Mouse (Mus musculus) MEL (cell line): Measurements from ENCODE around the gene Irgm1. TPM values are rescaled to one million over a fixed set of nuclear protein-coding genes. Genes with fewer than 3 reads are reported as not detected.
A peak's percentile ranks its signal among the peaks of the same experiment; 100 is the strongest.

Source experiments
- DNase-seq: peaks from one replicate; pipeline ENCODE4 v3.0.0; 2011; ENCODE audit warnings: low read depth, low spot score
- H3K27ac ChIP-seq: 2 replicates; pipeline ENCODE4 v1.5.1; 2012; ENCODE audit warnings: low read depth, mild to moderate bottlenecking, control low read depth, low read length, moderate library complexity; ENCODE audit not compliant: control insufficient read depth
- H3K27me3 ChIP-seq, 2 experiments: fragments of 150-350 bp in 1 of 2; sonication (generic) in 1 of 2; 2 replicates each; pipeline ENCODE4 v1.6.1; 2012; ENCODE audit warnings: low read length in 2 of 2, mild to moderate bottlenecking in 2 of 2, improper control_type of control experiment in 1 of 2, moderate library complexity in 1 of 2; ENCODE audit not compliant: insufficient read depth in 2 of 2, control insufficient read depth in 1 of 2
- H3K36me3 ChIP-seq, 2 experiments: 2 replicates each; pipeline ENCODE4 v1.6.1; 2012 to 2014; ENCODE audit warnings: low read length in 2 of 2, improper control_type of control experiment in 1 of 2, inconsistent platforms in 1 of 2, mild to moderate bottlenecking in 1 of 2; ENCODE audit not compliant: insufficient read depth in 2 of 2, control insufficient read depth in 1 of 2
- H3K4me1 ChIP-seq, 2 experiments: fragments of 150-350 bp in 1 of 2; sonication (generic) in 1 of 2; 2 replicates each; pipeline ENCODE4 v1.6.1; 2012; ENCODE audit warnings: low read length in 2 of 2, improper control_type of control experiment in 1 of 2, mild to moderate bottlenecking in 1 of 2; ENCODE audit not compliant: insufficient read depth in 2 of 2, control insufficient read depth in 1 of 2
- H3K4me3 ChIP-seq, 2 experiments: fragments of 150-350 bp in 1 of 2; sonication (generic) in 1 of 2; 2 replicates each; pipeline ENCODE4 v1.5.1; 2012; ENCODE audit warnings: low read depth in 2 of 2, low read length in 2 of 2, mild to moderate bottlenecking in 2 of 2, moderate library complexity in 2 of 2, control low read depth in 1 of 2, improper control_type of control experiment in 1 of 2; ENCODE audit not compliant: control insufficient read depth in 1 of 2, insufficient read depth in 1 of 2
- H3K79me2 ChIP-seq: 2 replicates; pipeline ENCODE4 v1.6.1; 2012; ENCODE audit warnings: mild to moderate bottlenecking, low read length, moderate library complexity; ENCODE audit not compliant: control insufficient read depth, poor library complexity, insufficient read depth
- H3K9ac ChIP-seq: 2 replicates; pipeline ENCODE4 v1.6.1; 2012; ENCODE audit warnings: low read depth, mild to moderate bottlenecking, control low read depth, low read length, moderate library complexity; ENCODE audit not compliant: control insufficient read depth, poor library complexity, severe bottlenecking
- H3K9me3 ChIP-seq: fragments of 150-350 bp; sonication (generic); replicated peaks from 2 replicates; pipeline ENCODE4 v1.6.1; 2012; ENCODE audit warnings: mild to moderate bottlenecking, low read length, improper control_type of control experiment, moderate library complexity; ENCODE audit not compliant: insufficient read depth
- BHLHE40 ChIP-seq: IDR thresholded peaks from 2 replicates; pipeline ENCODE4 v1.6.1; 2012; ENCODE audit warnings: low read depth, mild to moderate bottlenecking, inconsistent platforms, low read length, improper control_type of control experiment, borderline replicate concordance
- CTCF ChIP-seq, 3 experiments: IDR thresholded peaks in 2 of 3; conservative IDR thresholded peaks in 1 of 3; 2 replicates each; pipeline ENCODE4 v1.5.1; 2011 to 2012; ENCODE audit warnings: low read length in 3 of 3, low read depth in 2 of 3, mild to moderate bottlenecking in 2 of 3, improper control_type of control experiment in 1 of 3, inconsistent platforms in 1 of 3, mixed read lengths in 1 of 3, moderate library complexity in 1 of 3; ENCODE audit not compliant: control insufficient read depth in 1 of 3, insufficient read depth in 1 of 3, poor library complexity in 1 of 3, severe bottlenecking in 1 of 3
- E2F4 ChIP-seq: IDR thresholded peaks from 2 replicates; pipeline ENCODE4 v1.6.1; 2011; ENCODE audit warnings: low read depth, low read length, improper control_type of control experiment, borderline replicate concordance
- GATA1 ChIP-seq: IDR thresholded peaks from 2 replicates; pipeline ENCODE4 v1.6.1; 2011; ENCODE audit warnings: low read depth, low read length, improper control_type of control experiment
- HCFC1 ChIP-seq: IDR thresholded peaks from 2 replicates; pipeline ENCODE4 v1.6.1; 2012; ENCODE audit warnings: low read depth, mild to moderate bottlenecking, inconsistent platforms, low read length, improper control_type of control experiment, moderate library complexity
- JUND ChIP-seq: IDR thresholded peaks from 2 replicates; pipeline ENCODE4 v1.6.1; 2011; ENCODE audit warnings: low read depth, mild to moderate bottlenecking, improper control_type of control experiment, low read length
- KAT2A ChIP-seq: conservative IDR thresholded peaks from 2 replicates; pipeline ENCODE4 v1.6.1; 2012; ENCODE audit warnings: low read depth, low read length, improper control_type of control experiment, inconsistent platforms
- MAFK ChIP-seq: IDR thresholded peaks from 2 replicates; pipeline ENCODE4 v1.6.1; 2011; ENCODE audit warnings: low read depth, mild to moderate bottlenecking, low read length, improper control_type of control experiment, borderline replicate concordance
- MAX ChIP-seq: IDR thresholded peaks from 2 replicates; pipeline ENCODE4 v1.6.1; 2011; ENCODE audit warnings: low read length, improper control_type of control experiment
- MYB ChIP-seq: IDR thresholded peaks from 2 replicates; pipeline ENCODE4 v1.6.1; 2011; ENCODE audit warnings: mild to moderate bottlenecking, low read depth, low read length, improper control_type of control experiment
- POLR2A ChIP-seq, 2 experiments: IDR thresholded peaks; 2 replicates each; pipeline ENCODE4 v1.6.1; 2011 to 2012; ENCODE audit warnings: low read length in 2 of 2, mild to moderate bottlenecking in 2 of 2, control low read depth in 1 of 2, improper control_type of control experiment in 1 of 2, low read depth in 1 of 2, moderate library complexity in 1 of 2; ENCODE audit not compliant: control insufficient read depth in 1 of 2, insufficient read depth in 1 of 2, poor library complexity in 1 of 2
- USF1 ChIP-seq: IDR thresholded peaks from 2 replicates; pipeline ENCODE4 v1.6.1; 2014; ENCODE audit warnings: low read depth, mild to moderate bottlenecking, inconsistent platforms, low read length, improper control_type of control experiment, moderate library complexity
- ZC3H11A ChIP-seq: IDR thresholded peaks from 2 replicates; pipeline ENCODE4 v1.6.1; 2012; ENCODE audit warnings: low read depth, mild to moderate bottlenecking, inconsistent platforms, low read length, improper control_type of control experiment
- ZNF384 ChIP-seq: IDR thresholded peaks from 2 replicates; pipeline ENCODE4 v1.6.1; 2012; ENCODE audit warnings: low read depth, mild to moderate bottlenecking, inconsistent platforms, low read length, improper control_type of control experiment
- polyA plus RNA-seq, 2 experiments: library from polyadenylated mRNA; stranded (reverse) in 1 of 2; unstranded in 1 of 2; fragments of >175 nt in 1 of 2; fragments of >200 nt in 1 of 2; gene quantifications; 2 replicates each; pipeline versions ENCODE4 v1.2.1 to v1.2.4; 2012; ENCODE audit warnings: low replicate concordance in 2 of 2, low read depth in 1 of 2; ENCODE audit not compliant: insufficient read length in 2 of 2, insufficient read depth in 1 of 2, missing spikeins in 1 of 2
- total RNA-seq: library from RNA; depleted of rRNA; stranded (reverse); fragments of 300-350 nt; gene quantifications from 2 replicates; pipeline ENCODE4 v1.2.3, GENCODE M21; 2012

Gene Irgm1
- total and polyA plus RNA-seq, 3 experiments, result 10.0 to 10.7 TPM; not detected in 1

DNA sequence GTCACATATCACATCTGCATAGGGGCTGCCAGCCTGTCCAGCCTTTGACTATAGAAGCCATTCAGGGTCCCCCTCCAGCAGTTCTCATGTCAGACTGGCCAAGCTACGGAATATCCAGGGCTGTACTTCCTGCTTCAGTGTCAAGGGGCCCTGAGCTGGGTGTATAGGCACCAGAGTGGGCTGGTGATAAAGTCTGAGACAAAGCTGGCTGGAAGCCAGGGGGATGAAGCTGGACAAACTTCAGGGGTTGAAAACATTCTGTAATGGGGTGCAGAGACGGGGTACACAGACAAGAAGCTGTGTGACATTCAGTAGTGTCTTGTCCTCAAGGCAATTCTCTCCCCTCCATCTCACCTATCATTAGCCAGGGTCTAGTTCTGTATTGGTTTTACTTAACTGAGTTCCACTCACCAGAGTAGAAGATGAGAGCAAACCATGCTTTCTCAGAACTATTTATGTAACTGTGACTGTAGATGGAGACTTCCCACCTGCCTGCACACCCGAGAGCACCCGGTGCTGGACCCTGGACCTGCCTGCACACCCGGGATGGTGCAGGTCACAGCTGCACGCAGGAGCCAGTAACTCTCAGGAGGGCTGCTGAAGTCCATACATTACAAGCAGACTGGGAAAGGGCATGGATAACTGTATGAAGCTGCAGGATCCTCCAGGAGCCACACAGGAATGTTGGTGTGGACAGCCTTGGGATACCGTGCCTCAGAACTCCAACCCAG lies 1.9 kb downstream of the Irgm1 start (continued):
- TF ChIP-seq ZNF384 (no peak), GATA1 (no peak), HCFC1 (no peak)

DNA sequence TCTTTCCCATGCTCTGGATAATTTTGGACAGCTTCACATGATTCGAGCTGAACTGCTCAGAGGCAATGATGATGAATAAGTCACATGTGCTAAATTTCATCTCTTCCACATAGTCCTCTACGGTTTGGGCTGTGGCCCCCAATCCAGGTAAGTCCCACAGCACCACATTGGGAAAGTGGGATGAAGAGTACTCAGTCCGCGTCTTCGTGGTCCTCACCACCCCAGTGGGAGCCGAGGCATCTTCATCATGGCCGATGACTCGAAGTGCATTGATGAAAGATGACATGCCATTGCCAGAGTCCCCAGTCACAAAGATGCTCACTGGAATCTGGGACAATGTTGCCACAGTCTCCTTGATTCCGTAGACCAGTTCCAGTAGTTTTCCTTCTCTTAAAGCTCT lies 5.0 kb downstream of the Irgm1 start:
- Histone ChIP-seq H3K27ac (no peak overlapping the region), H3K9me3 (no peaks in the 10 kb centered on the region), H3K36me3 (peaks cover 0 to 11% of the 10 kb centered on the region in 2 experiments; a peak in 3 of 4 replicates), H3K27me3 (no peaks in the 10 kb centered on the region), H3K79me2 (peaks cover 10% of the 10 kb centered on the region; the same call in 1 of the 2 replicates), H3K9ac (no peak overlapping the region), H3K4me3 (no peak overlapping the region), H3K4me1 (peaks cover 6 to 15% of the 10 kb centered on the region in 2 experiments)
- TF ChIP-seq CTCF (IDR thresholded peaks at IDR 0.05 in 2 of 3, conservative IDR thresholded peaks at IDR 0.05 in 1 of 3; ENCODE audit: control insufficient read depth in 1 of 3, insufficient read depth in 1 of 3, low read depth in 2 of 3, low read length in 3 of 3, poor library complexity in 1 of 3, severe bottlenecking in 1 of 3) (no peak), BHLHE40 (no peak), MYB (no peak), JUND (no peak), MAFK (no peak), E2F4 (no peak), MAX (no peak)
- DNase-seq, result no peak

GRCm38 (mm10) chr11:48863808-48864207 lies 7.7 kb downstream of the Irgm1 start:
- TF ChIP-seq POLR2A (IDR thresholded peaks at IDR 0.05; ENCODE audit: control insufficient read depth in 1 of 2, insufficient read depth in 1 of 2, low read depth in 1 of 2, low read length in 2 of 2, poor library complexity in 1 of 2) (no peak), CTCF (IDR thresholded peaks at IDR 0.05 in 2 of 3, conservative IDR thresholded peaks at IDR 0.05 in 1 of 3; ENCODE audit: control insufficient read depth in 1 of 3, insufficient read depth in 1 of 3, low read depth in 2 of 3, low read length in 3 of 3, poor library complexity in 1 of 3, severe bottlenecking in 1 of 3) (no peak), ZC3H11A (no peak), KAT2A (no peak), USF1 (peak; percentile 55; the same call in 1 of the 2 replicates)
- TF ChIP-seq, all 39 proteins: peak for 1
- H3K9me3 ChIP-seq, result no peaks in the 10 kb centered on the region
- H3K4me1 ChIP-seq, result peaks cover under 1 to 4% of the 10 kb centered on the region in 2 experiments; a peak in 3 of 4 replicates
- no peak overlapping the region for H3K27ac ChIP-seq
- H3K27me3 ChIP-seq, result no peaks in the 10 kb centered on the region
- H3K4me3 ChIP-seq, result no peak overlapping the region
- H3K9ac ChIP-seq, result no peak overlapping the region
- H3K79me2 ChIP-seq, result no peaks in the 10 kb centered on the region
- no peak for DNase-seq
- peaks cover 0 to 6% of the 10 kb centered on the region in 2 experiments; a peak in 3 of 4 replicates for H3K36me3 ChIP-seq
